Mouse (Mus musculus): Measurements from ENCODE around the gene Olfr516. TPM values are rescaled to one million over a fixed set of nuclear protein-coding genes. Genes with fewer than 3 reads are reported as not detected.

The Olfr516 gene
- polyA plus RNA-seq, 1 experiment from 2014 or later = not detected

Other genes starting within 250 kb of the Olfr516 start
- gene Olfr506, start 239.7 kb downstream of the Olfr516 start, polyA plus RNA-seq (2014; fragmentation: Nextera tagmentation; extraction: Ambion mirVana) = not detected in 2 replicates
- not detected in 2 replicates for gene Olfr507, start 228.7 kb downstream of the Olfr516 start, polyA plus RNA-seq (2014; fragmentation: Nextera tagmentation; extraction: Ambion mirVana)
- gene Olfr508, start 220.5 kb downstream of the Olfr516 start, polyA plus RNA-seq (2014; fragmentation: Nextera tagmentation; extraction: Ambion mirVana) = not detected in 2 replicates
- not detected in 2 replicates for gene Olfr509, start 198.6 kb downstream of the Olfr516 start, polyA plus RNA-seq (2014; fragmentation: Nextera tagmentation; extraction: Ambion mirVana)
- gene Olfr510, start 184.1 kb downstream of the Olfr516 start, polyA plus RNA-seq (2014; fragmentation: Nextera tagmentation; extraction: Ambion mirVana) = not detected in 2 replicates
- gene Olfr512, start 137.2 kb downstream of the Olfr516 start, polyA plus RNA-seq (2014; fragmentation: Nextera tagmentation; extraction: Ambion mirVana) = not detected in 2 replicates
- not detected in 2 replicates for gene Olfr513, start 99.6 kb downstream of the Olfr516 start, polyA plus RNA-seq (2014; fragmentation: Nextera tagmentation; extraction: Ambion mirVana)
- not detected in 2 replicates for gene Olfr514, start 24.5 kb downstream of the Olfr516 start, polyA plus RNA-seq (2014; fragmentation: Nextera tagmentation; extraction: Ambion mirVana)
- not detected in 2 replicates for gene Olfr517, start 21.9 kb upstream of the Olfr516 start, polyA plus RNA-seq (2014; fragmentation: Nextera tagmentation; extraction: Ambion mirVana)
- gene Olfr518, start 34.5 kb upstream of the Olfr516 start, polyA plus RNA-seq (2014; fragmentation: Nextera tagmentation; extraction: Ambion mirVana) = not detected in 2 replicates
- not detected in 2 replicates for gene Olfr519, start 43.9 kb upstream of the Olfr516 start, polyA plus RNA-seq (2014; fragmentation: Nextera tagmentation; extraction: Ambion mirVana)
- gene Nlrp10, start 79.6 kb upstream of the Olfr516 start, polyA plus RNA-seq (2014; fragmentation: Nextera tagmentation; extraction: Ambion mirVana) = not detected in 2 replicates
- gene Eif3f, start 83.9 kb upstream of the Olfr516 start, polyA plus RNA-seq (2014; fragmentation: Nextera tagmentation; extraction: Ambion mirVana) = 92.6 and 95.4 TPM in 2 replicates
- gene Tub, start 99.8 kb upstream of the Olfr516 start, polyA plus RNA-seq (2014; fragmentation: Nextera tagmentation; extraction: Ambion mirVana) = 16.9 and 20.0 TPM in 2 replicates
- gene Ric3, start 232.8 kb upstream of the Olfr516 start, polyA plus RNA-seq (2014; fragmentation: Nextera tagmentation; extraction: Ambion mirVana) = 17.4 and 18.1 TPM in 2 replicates